Mouse (Mus musculus) heart, embryonic 13.5 days (tissue): Measurements from ENCODE around the gene Csgalnact2. TPM values are rescaled to one million over a fixed set of nuclear protein-coding genes. Genes with fewer than 3 reads are reported as not detected.

ENCODE experiments used
- ATAC-seq: fragments of 200-750 bp; cut with Nextera tagmentation; 2 replicates; pipeline ENCODE4 v1.8.0; 2017; ENCODE audit warnings: moderate TSS enrichment; ENCODE audit not compliant: insufficient number of reproducible peaks, low FRiP score, low TSS enrichment; ENCODE audit errors: extremely low read depth
- H3K27ac ChIP-seq: fragments of 300-500 bp; sonication (generic); replicated peaks from 2 replicates; pipeline ENCODE4 v1.5.1; 2015; ENCODE audit warnings: moderate library complexity, mild to moderate bottlenecking, inconsistent platforms
- H3K27me3 ChIP-seq: fragments of 300-500 bp; sonication (generic); replicated peaks from 2 replicates; pipeline ENCODE4 v1.6.1; 2015; ENCODE audit warnings: mild to moderate bottlenecking, inconsistent platforms
- H3K36me3 ChIP-seq: fragments of 300-500 bp; sonication (generic); 2 replicates; pipeline ENCODE4 v1.6.1; 2015; ENCODE audit warnings: mild to moderate bottlenecking, inconsistent platforms
- H3K4me1 ChIP-seq: fragments of 300-500 bp; sonication (generic); 2 replicates; pipeline ENCODE4 v1.6.1; 2015; ENCODE audit warnings: inconsistent platforms
- H3K4me2 ChIP-seq: fragments of 300-500 bp; sonication (generic); 2 replicates; pipeline ENCODE4 v1.6.1; 2015; ENCODE audit warnings: inconsistent platforms, mild to moderate bottlenecking, moderate library complexity
- H3K4me3 ChIP-seq: fragments of 300-500 bp; sonication (generic); 2 replicates; pipeline ENCODE4 v1.5.1; 2015; ENCODE audit warnings: moderate library complexity, mild to moderate bottlenecking, inconsistent platforms
- H3K9ac ChIP-seq: fragments of 300-500 bp; sonication (generic); 2 replicates; pipeline ENCODE4 v1.6.1; 2015; ENCODE audit warnings: inconsistent platforms, mild to moderate bottlenecking, moderate library complexity
- H3K9me3 ChIP-seq: fragments of 300-500 bp; sonication (generic); 2 replicates; pipeline ENCODE4 v1.6.1; 2016; ENCODE audit warnings: inconsistent platforms
- WGBS: fragments of 180-500 bp; shearing (Covaris S2); methylation state at CpG from one replicate; pipeline ENCODE4 v1.1.7; 2015; ENCODE audit warnings: mixed read lengths; 5-methylcytosine and 5-hydroxymethylcytosine counted together
- polyA plus RNA-seq: library from polyadenylated mRNA; unstranded; fragments of >200 nt; fragmentation: Nextera tagmentation; extraction: Ambion mirVana; gene quantifications from 2 replicates; pipeline ENCODE4 v1.2.1, GENCODE M21; 2015

Csgalnact2 gene
- polyA plus RNA-seq, 1 experiment from 2014 or later = 9.7 TPM

- no peak overlapping the region for H3K4me3 ChIP-seq
- H3K9ac ChIP-seq = no peak overlapping the region
- H3K27ac ChIP-seq = no peak overlapping the region
- no peak overlapping the region for H3K4me2 ChIP-seq
- H3K9me3 ChIP-seq = no peaks in the 10 kb centered on the region
- H3K4me1 ChIP-seq = no peaks in the 10 kb centered on the region
- no peaks in the 10 kb centered on the region for H3K36me3 ChIP-seq
- H3K27me3 ChIP-seq = no peaks in the 10 kb centered on the region
- 80% methylated on average over 14 of the region's 14 CpGs for WGBS
- ATAC-seq = no peak
Measured at GRCm38 (mm10) chr6:118168106-118168505, 29.2 kb upstream of the Csgalnact2 start.

GRCm38 (mm10) chr6:118167013-118167412 lies 28.1 kb upstream of the Csgalnact2 start:
- 78% methylated on average over 9 of the region's 9 CpGs for WGBS
- Histone ChIP-seq H3K4me1 (no peaks in the 10 kb centered on the region), H3K27me3 (no peaks in the 10 kb centered on the region), H3K27ac (no peak overlapping the region), H3K9me3 (no peaks in the 10 kb centered on the region), H3K36me3 (no peaks in the 10 kb centered on the region), H3K9ac (no peak overlapping the region), H3K4me2 (no peak overlapping the region), H3K4me3 (no peak overlapping the region)
- ATAC-seq = no peak

GRCm38 (mm10) chr6:118165516-118165915 lies 26.6 kb upstream of the Csgalnact2 start:
- Histone ChIP-seq H3K36me3 (no peaks in the 10 kb centered on the region), H3K4me3 (no peak overlapping the region), H3K9me3 (no peaks in the 10 kb centered on the region), H3K4me1 (no peaks in the 10 kb centered on the region), H3K9ac (no peak overlapping the region), H3K27ac (no peak overlapping the region), H3K4me2 (no peak overlapping the region), H3K27me3 (no peaks in the 10 kb centered on the region)
- no peak for ATAC-seq
- WGBS = 68% methylated on average over 1 of the region's 1 CpGs

- H3K9ac ChIP-seq = no peak overlapping the region
- H3K27ac ChIP-seq = no peak overlapping the region
- H3K4me1 ChIP-seq = no peaks in the 10 kb centered on the region
- no peak overlapping the region for H3K4me3 ChIP-seq
- H3K27me3 ChIP-seq = no peaks in the 10 kb centered on the region
- H3K4me2 ChIP-seq = no peak overlapping the region
- no peaks in the 10 kb centered on the region for H3K9me3 ChIP-seq
- ATAC-seq = no peak
- no peaks in the 10 kb centered on the region for H3K36me3 ChIP-seq
- 40% methylated on average over 8 of the region's 8 CpGs for WGBS
Measured at GRCm38 (mm10) chr6:118164691-118165090, 25.8 kb upstream of the Csgalnact2 start.

- Histone ChIP-seq H3K27me3 (0 out of 2 replicates have a peak, but pooled peaks cover 4% of the 10 kb centered on the region), H3K9me3 (no peaks in the 10 kb centered on the region), H3K9ac (no peak overlapping the region), H3K27ac (no peak overlapping the region), H3K4me3 (no peak overlapping the region), H3K4me1 (no peaks in the 10 kb centered on the region), H3K4me2 (no peak overlapping the region), H3K36me3 (no peaks in the 10 kb centered on the region)
- 75% methylated on average over 2 of the region's 2 CpGs for WGBS
- ATAC-seq = no peak
Measured at GRCm38 (mm10) chr6:118163086-118163485, 24.1 kb upstream of the Csgalnact2 start.

- no peaks in the 10 kb centered on the region for H3K9me3 ChIP-seq
- H3K4me3 ChIP-seq = no peak overlapping the region
- H3K9ac ChIP-seq = no peak overlapping the region
- H3K27ac ChIP-seq = no peak overlapping the region
- no peak for ATAC-seq
- 85% methylated on average over 12 of the region's 12 CpGs for WGBS
- H3K27me3 ChIP-seq = 0 out of 2 replicates have a peak, but pooled peaks cover 4% of the 10 kb centered on the region
- no peak overlapping the region for H3K4me2 ChIP-seq
- H3K4me1 ChIP-seq = no peaks in the 10 kb centered on the region
- H3K36me3 ChIP-seq = no peaks in the 10 kb centered on the region
Measured at GRCm38 (mm10) chr6:118162457-118163082, 23.6 kb upstream of the Csgalnact2 start.

GRCm38 (mm10) chr6:118153091-118153490 lies 14.2 kb upstream of the Csgalnact2 start:
- ATAC-seq = no peak
- no peaks in the 10 kb centered on the region for H3K4me1 ChIP-seq
- no peak overlapping the region for H3K4me3 ChIP-seq
- no peak overlapping the region for H3K4me2 ChIP-seq
- no peak overlapping the region for H3K9ac ChIP-seq
- H3K27me3 ChIP-seq = no peaks in the 10 kb centered on the region
- no peak overlapping the region for H3K27ac ChIP-seq
- 76% methylated on average over 5 of the region's 5 CpGs for WGBS
- 0 out of 2 replicates have a peak, but pooled peaks cover 3% of the 10 kb centered on the region for H3K9me3 ChIP-seq
- no peaks in the 10 kb centered on the region for H3K36me3 ChIP-seq

- Histone ChIP-seq H3K4me1 (no peaks in the 10 kb centered on the region), H3K4me3 (no peak overlapping the region), H3K9ac (no peak overlapping the region), H3K27me3 (no peaks in the 10 kb centered on the region), H3K36me3 (no peaks in the 10 kb centered on the region), H3K4me2 (no peak overlapping the region), H3K9me3 (no peaks in the 10 kb centered on the region), H3K27ac (no peak overlapping the region)
- WGBS = 69% methylated on average over 8 of the region's 8 CpGs
- ATAC-seq = no peak
Measured at GRCm38 (mm10) chr6:118150988-118151387, 12.0 kb upstream of the Csgalnact2 start.

GRCm38 (mm10) chr6:118150538-118150937 lies 11.6 kb upstream of the Csgalnact2 start:
- H3K4me3 ChIP-seq = no peak overlapping the region
- no peak overlapping the region for H3K4me2 ChIP-seq
- H3K27me3 ChIP-seq = no peaks in the 10 kb centered on the region
- no peak overlapping the region for H3K9ac ChIP-seq
- WGBS = 68% methylated on average over 2 of the region's 2 CpGs
- H3K4me1 ChIP-seq = no peaks in the 10 kb centered on the region
- no peak overlapping the region for H3K27ac ChIP-seq
- H3K9me3 ChIP-seq = no peaks in the 10 kb centered on the region
- no peak for ATAC-seq
- H3K36me3 ChIP-seq = no peaks in the 10 kb centered on the region

- Histone ChIP-seq H3K9ac (no peak overlapping the region), H3K27ac (no peak overlapping the region), H3K4me3 (no peak overlapping the region), H3K9me3 (no peaks in the 10 kb centered on the region), H3K36me3 (no peaks in the 10 kb centered on the region), H3K27me3 (no peaks in the 10 kb centered on the region), H3K4me2 (no peak overlapping the region), H3K4me1 (no peaks in the 10 kb centered on the region)
- ATAC-seq = no peak
- WGBS = 71% methylated on average over 4 of the region's 4 CpGs
Measured at GRCm38 (mm10) chr6:118150128-118150527, 11.2 kb upstream of the Csgalnact2 start.

GRCm38 (mm10) chr6:118140961-118141360 lies 2.0 kb upstream of the Csgalnact2 start:
- Histone ChIP-seq H3K9ac (no peak overlapping the region), H3K4me2 (no peak overlapping the region), H3K36me3 (no peaks in the 10 kb centered on the region), H3K27ac (no peak overlapping the region), H3K4me1 (peaks cover 7% of the 10 kb centered on the region), H3K4me3 (no peak overlapping the region), H3K27me3 (no peaks in the 10 kb centered on the region; the same call in 1 of the 2 replicates), H3K9me3 (peaks cover 5% of the 10 kb centered on the region; the same call in 1 of the 2 replicates)
- 72% methylated on average over 6 of the region's 6 CpGs for WGBS
- ATAC-seq = no peak

GRCm38 (mm10) chr6:118137148-118137547 lies 1.8 kb downstream of the Csgalnact2 start:
- no peak for ATAC-seq
- 70% methylated on average over 2 of the region's 2 CpGs for WGBS
- no peaks in the 10 kb centered on the region; the same call in 1 of the 2 replicates for H3K27me3 ChIP-seq
- peak overlapping the region; percentile 33; the same call in 1 of the 2 replicates for H3K9ac ChIP-seq
- H3K36me3 ChIP-seq = no peaks in the 10 kb centered on the region
- peaks cover 7% of the 10 kb centered on the region for H3K4me1 ChIP-seq
- no peak overlapping the region for H3K27ac ChIP-seq
- no peak overlapping the region for H3K4me3 ChIP-seq
- no peak overlapping the region for H3K4me2 ChIP-seq
- no peaks in the 10 kb centered on the region for H3K9me3 ChIP-seq
